Mouse (Mus musculus) thymus, postnatal 0 days (tissue): ENCODE results near the gene Tmem178b. TPM values are rescaled to one million over a fixed set of nuclear protein-coding genes. Genes with fewer than 3 reads are reported as not detected.

Source experiments
- DNase-seq: peaks from one replicate; pipeline ENCODE4 v3.0.0-alpha.2; 2015; ENCODE audit warnings: low spot score
- polyA plus RNA-seq: library from polyadenylated mRNA; unstranded; fragments of >200 nt; fragmentation: Nextera tagmentation; extraction: Ambion mirVana; gene quantifications from 2 replicates; pipeline ENCODE4 v1.2.1, GENCODE M21; 2015

Tmem178b gene
- 0.08 TPM in 1 of 2 replicates, not detected in the other for polyA plus RNA-seq

DNA sequence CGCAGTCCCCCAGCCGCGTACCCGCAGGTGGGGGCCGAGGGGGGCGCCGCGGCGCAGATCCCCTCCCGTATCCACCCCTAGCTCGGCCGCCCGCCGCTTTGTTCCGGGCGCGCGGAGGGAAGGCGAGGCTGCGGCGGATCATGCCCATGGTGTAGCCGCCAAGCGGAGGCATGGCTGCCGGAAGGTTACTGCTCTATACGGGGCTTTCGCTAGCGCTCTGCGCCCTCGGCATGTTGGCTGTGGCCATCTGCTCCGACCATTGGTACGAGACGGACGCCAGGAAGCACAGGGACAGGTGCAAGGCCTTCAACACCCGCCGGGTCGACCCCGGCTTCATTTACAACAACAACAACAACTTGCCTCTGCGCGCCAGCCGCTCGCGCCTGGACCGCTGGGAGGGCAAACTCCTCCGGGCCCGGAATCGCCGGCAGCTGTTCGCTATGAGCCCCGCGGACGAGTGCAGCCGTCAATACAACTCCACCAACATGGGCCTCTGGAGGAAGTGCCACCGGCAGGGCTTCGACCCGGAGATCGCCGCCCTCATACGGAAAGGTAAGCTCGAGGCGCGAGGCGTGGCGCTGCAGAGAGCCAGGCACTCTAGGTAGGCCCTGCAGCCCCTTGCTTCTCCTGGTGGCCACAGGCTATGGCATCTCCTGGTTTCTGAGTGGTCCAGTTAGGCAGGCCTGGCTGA lies at the start of gene Tmem178b:
Tmem178b (plus strand) TSS at position 371 of the 691 bp plus-strand sequence.
- no peak for DNase-seq

DNA sequence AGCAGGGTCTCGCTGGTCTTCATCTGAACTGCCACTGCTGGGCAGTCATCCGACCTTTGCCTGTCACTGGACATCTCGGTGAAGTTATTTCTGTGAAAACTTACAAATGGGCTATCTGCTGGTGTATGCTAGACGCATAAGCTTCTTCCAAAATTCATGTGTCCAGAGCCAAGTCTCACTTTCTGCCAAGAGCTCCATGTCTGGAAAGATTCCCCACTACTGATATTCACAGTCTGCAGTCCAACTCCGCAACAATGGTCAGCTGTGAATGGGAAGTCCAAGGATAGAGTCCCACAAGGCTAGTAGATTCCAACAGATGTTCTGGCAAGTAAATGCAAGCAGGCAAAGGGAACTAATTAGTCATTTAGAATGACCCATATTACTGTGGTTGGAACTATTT lies 44.3 kb upstream of the Tmem178b start:
- DNase-seq, result no peak

DNA sequence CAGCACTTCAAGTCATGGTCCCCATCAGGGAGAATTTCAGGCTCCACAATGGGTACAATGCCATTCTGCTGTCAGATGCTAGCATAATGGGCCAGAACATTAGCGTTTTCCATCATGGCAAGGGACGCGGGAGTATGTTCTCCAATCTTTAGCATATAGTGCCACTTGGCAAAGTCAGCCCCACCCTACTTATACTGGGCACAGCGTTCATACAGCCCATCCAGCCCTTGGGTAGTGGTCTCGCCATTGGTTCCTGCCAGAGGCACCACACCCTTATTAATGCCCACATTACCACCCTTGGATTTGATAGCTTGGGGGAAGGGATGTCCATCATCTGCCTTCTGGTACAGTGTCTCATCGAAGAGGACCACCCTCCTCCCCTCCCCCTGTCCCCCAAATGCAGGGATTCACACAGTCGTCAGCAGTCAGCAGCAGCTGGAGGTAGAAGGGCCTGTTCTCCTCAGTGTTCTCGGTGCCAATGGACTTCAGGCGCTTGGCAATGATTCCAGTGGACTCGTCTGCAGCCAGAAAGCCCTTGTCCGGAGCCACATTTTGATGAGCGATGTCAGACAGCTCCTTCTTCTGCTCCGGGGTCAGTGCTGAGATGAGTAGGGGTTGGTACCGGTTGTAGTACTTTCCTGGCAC lies 29.3 kb upstream of the Tmem178b start:
- DNase-seq, result no peak

DNA sequence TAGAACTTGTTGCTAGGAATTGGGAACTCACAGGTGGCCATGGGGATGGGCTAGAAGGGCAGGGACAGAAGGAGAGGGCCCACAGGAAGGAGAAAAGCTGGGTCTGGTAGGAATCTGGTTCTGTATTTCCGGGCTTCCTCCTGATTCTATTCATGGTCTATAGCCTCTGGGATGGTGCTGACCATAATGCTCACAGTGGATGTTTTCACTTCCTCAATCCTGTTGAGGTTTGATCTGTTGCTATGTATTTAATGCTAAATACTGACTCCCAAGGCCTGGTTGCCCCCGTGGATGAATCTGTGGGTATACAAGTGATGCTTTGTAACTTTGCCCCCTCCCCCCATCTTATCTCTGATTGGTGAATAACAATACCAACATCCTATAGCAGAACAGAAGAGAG lies 25.5 kb upstream of the Tmem178b start:
- DNase-seq, result no peak

DNA sequence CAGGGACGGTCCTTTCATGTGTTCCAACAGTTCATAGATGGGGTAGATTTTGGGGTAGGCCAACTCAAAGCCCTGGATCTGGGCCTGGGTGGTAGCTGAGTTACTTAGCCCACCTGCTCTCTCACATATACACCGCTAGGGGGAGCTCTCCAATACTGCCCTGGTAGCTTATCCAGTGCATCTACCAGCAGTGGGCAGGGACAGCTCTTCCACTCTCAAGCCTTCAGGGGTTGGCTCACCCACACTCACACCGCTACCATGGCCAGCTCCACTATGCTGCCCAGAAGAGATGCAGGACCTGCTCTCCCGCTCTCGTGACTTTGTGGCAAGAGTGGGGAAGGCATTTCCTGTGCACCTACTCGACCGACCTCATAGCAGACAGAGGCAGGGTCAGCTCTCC lies 24.3 kb upstream of the Tmem178b start:
- DNase-seq, result no peak

DNA sequence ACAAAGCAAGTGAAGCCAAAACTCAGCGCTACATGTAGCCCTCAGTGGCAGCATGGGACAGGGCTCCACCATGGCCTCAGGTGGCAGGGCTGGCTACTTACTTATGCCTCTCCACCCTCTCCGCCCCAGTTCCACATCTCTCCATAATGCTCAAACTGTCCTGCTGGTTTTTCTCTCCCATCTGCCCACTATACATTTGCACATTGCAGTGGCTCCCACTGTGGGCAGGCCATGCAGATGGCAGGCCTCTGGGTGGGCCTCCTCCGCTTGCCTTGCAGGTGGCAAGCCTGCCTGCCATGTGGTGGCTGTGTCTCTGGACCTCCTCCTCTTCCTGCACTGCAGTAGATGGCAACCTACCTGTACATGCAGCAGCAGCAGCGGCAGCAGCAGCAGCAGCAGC lies 23.4 kb upstream of the Tmem178b start:
- DNase-seq, result no peak

DNA sequence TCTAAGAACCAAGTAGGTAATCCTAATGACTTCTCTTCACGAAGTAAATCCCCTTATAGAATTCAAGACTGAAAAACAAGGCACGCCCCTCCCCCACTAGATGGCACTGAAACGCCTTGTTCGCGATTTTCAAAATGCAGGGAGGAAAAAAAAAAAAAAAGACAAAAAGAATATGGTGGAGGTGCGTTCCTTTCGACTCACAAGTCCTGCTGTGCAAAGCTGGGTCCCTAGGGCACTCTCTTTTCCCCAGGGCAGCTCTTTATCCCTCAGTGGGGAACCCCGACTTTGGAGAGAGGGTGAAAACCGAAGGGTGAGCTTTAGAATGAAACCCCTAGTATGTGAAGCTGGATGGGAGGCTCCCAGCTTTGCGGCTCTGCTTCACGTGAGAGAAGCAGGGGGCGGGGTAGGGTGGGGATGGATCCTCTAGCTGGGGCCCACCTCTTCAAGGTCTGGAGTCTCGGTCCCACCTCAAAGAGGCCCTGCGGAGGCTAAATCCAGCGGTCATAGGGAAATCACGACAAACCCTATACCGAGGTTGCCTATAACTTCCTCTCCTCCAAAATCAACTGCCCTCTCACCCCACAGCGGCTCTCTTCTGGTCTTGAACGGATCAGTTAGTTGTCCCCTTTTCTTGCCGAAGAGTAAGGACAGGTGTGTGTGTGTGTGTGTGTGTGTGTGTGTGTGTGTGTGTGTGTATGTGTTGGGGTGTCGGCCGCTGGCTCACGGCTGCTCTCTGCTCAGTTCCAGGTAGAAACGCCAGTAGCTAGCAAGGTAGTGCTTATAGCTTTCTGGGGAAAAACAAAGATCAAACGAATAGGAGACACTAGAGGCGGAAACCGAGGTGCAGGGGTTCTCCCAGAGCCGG lies 2.6 kb upstream of the Tmem178b start:
- DNase-seq, result no peak

DNA sequence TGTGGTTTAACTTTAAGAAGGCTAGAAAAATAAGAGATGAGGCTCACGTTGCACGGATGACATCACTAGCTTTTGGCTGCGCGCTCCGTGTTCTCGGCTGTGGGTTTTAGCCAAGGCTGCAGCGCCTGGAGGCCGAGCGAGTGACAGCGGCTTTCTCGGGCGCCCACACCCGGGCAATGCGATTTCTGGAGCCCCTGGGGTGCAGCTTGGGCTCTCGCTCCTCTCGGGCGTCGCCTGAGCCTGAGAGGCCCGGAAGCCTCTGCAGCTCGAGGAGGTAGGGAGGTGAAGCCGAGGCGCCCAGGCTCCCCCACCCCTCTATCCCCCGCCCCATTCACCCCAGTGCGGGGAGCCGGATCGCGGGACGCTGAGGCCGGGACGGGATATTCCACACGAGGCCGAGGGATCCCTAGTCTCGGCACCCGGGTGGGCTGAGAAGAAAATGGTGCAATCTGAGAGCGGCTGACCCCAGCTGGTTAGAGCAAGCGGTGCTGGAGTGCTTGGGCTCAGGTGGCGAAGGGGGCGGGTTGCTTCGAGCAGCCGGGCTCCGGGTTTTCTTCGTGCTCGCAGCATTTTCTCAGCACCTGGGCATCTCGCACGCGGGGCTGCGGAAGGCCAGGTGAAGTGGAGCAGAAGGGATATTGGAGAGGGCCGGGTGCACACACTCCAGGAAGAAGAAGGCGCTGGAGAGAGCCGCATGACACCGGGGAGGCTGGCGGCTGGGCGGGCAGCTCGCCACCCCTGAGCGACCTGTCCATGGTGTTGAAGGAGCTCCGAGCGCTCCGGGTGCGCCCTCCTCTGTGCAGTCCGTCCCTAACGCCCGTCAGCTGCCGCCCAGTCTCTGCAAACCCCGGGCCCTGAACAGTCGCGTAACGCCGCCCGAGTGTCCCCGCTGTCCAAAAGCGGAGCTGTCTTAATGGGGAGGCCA lies 1.4 kb upstream of the Tmem178b start:
- no peak for DNase-seq

DNA sequence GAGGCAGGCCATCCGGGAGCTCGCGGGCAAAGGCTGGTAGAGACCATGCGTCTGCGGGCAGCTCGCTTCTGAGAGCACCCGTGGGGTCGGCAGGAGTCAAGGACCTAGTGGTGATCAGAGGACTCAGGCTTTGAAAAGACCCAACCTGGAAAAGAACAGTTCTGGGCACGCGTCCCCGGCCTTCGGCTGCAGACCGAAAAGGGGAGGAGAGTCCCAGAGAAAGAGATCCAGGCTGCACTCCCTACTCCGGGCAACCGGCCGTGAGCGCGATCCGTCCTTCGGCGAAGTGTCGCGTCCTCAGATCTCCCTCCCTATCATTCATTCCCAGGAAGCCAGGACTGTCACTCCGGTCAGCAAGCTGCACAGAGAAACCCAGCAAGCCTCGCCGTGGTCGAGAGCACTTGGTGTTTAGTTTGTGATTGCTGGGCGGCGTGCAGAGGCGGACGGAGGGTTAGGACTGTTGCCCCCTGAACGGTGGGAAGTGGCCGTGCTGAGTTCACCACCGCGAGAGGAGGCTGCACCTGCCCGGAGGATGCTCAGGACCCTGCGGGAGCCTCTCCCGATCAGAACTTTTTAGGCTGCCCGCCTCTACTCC lies 668 bp upstream of the Tmem178b start:
- DNase-seq, result no peak

DNA sequence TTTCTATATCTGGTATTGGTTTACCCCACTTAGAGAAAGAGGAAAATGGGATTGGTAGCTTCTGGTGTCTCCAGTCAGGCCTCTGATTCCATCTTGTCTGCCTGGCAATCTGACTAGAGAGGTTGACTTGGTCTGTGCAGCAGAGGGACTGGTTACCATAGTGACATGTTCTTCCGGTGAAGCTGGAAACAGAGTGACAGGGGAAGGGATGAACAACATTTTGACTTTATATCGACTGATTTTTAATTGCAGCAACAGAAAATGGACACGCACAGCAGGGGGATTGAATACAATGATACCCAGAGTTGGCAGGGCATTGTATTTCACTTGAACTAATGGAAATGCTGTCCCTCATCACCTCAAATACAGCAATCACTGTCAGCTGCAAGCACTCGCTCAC lies 2.1 kb downstream of the Tmem178b start:
- no peak for DNase-seq

DNA sequence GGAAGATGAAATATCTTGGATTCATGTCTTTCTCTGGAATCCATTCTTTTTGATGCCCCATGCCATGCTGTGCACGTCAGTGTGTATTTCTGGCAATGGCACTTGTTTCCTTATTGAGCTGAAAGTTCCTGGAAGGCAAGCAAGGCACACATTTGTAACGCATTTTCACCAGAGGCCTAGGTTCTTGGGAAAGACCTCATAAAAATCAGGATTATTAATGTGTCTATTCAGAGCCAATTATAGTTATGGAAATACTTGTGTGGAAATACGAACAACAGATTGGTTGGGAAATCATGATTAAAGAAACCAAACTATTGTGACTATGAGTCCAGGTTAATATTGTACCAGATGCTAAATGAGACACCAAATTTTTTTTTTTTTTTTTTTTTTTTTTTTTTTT lies 3.4 kb downstream of the Tmem178b start:
- no peak for DNase-seq

DNA sequence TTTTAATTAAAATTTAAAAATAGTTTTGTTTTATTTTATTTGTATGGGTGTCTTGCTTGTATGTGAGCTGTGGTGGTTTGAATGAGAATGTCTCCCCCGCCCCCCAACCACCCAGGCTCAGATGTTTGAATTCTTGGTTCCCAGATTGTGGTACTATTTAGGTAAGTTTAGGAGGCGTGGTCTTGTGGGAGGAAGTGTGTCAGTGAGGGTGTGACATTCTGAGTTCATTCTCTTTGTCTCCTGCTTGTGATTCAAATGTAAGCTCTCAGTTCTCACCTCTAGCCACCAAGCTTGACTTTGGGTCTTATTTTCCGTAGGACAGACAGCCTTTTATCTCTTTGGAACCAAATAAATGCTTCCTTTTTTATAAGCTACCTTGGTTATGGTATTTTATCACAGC lies 17.7 kb downstream of the Tmem178b start:
- no peak for DNase-seq

DNA sequence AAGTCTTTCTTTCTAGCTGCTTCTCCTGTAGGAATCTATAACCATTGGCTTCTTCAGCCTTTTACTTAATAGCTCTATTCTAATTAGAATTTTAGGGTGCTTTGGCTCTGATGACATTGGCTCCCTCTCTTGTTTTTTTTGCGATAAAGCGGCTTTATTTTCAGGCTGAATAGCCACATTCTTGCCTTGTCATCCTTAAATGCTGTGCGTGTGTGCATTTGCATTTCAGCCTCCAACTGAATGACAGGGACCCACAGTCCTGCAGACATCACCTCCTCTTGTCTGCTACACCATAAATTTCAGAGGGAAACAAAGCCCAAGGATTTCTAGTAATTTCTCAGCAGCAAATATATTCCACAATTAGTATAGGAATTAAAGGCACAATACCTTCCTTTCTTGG lies 23.4 kb downstream of the Tmem178b start:
- no peak for DNase-seq

DNA sequence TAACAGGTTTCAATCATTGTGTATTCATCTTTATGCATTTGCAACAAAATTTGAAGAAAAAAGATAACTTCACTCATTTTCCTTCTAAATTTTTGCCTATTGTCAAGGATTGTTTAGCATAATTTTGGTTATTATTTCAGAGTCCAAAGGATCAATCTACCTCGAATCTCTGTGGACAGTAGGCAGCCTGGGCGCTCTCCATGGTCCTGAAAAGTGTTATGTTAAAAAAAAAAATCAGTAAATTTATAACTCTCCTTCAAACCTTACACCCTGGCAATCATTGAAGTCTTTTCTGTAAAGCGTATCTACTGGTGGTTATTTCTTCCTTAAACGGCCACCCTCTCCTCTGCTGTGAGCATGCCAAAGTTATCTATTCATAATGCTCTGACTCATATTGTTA lies 26.2 kb downstream of the Tmem178b start:
- peak; percentile 2 for DNase-seq

DNA sequence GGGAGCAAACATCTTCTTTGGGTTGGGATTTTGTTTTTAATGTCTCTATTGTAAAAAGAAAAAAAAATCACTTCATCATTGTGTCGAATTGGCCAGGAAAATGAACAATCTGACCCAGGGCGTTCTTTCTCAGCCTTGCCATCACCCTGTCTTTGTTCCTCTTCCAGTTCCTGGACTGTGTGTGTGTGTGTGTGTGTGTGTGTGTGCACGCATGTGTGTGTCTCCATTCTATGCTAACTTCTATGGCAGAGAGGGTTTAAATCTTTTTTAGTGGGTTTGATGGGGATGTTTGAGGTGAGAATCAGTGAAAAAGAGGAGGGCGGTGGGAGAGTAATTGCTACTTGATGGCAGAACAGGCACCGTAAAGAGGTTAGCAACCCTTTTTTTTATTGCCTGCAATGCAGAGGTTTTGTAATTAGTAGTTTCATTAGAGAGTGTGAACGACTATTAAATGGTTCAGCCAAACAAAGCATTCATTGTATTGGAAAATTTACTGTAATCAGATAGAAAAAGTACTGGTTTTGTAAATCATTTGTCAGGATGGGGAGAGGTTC lies 30.2 kb downstream of the Tmem178b start:
- DNase-seq, result no peak

DNA sequence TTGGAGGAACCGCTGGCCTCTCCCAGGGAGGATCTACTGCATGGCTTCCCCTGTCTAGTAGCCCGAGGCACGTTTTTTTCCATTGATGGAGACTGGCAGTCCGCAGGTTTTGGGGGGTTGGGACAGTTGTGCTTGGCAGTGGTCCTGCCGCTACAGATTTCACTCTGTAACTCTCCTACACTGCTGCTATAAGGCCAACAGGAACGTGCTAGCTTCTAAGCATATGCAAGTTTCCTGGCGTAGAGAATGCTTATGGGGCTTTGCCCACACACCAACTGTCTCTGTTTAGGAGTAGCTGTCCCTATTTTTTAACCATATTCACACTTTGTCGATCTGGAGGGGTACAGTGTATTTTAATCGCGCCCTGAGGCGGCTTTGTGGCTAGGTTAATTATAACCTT lies 30.8 kb downstream of the Tmem178b start:
- no peak for DNase-seq

DNA sequence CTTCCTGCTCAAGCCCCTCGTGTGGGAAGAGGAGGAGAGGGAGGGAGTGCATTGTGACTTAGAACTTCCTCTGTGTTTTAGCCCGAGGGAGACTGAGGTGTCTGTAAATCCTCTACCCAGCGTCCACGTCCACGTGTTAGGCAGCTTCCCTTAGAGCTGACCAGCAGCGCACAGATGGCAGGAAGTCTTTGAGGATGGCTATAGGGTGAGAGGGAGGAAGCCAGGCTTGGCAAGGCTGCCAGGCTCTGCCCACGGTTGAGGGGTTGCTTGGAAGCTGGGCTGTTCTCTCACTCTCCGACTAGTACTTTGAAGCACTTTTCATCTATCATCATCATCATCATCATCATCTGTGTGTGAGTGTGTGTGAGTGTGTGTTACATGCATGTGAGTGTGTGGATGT lies 41.9 kb downstream of the Tmem178b start:
- DNase-seq, result no peak

DNA sequence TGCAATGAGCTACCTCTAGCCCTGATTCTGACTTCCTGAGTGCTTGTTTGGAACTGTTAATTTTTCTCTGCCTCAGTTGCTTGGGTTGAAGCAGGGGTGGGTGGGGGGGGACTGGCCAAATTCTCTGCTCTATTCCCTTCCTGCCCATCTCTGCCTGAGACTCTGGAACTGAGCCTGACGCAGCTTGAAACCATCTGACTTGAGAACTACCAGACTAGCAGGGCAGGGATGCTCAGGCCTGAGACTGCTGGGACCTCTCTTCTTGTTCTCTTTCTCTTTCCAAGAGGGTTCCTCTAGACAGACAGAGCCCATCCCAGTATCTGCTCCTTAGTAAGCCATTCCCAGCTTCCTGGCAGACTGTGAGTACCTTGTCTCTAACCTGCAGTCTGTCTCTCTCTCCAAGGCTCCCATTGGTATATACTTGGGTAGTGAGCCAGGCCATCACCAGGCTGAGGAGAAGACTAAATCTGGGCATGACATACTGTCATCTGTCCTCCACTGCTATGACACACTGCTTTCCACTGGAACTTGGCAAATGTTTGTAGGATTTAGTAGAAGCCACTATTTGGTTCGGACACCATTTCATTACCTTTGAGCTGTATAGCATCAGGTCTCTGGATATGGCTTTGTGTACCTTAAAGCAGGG lies 42.7 kb downstream of the Tmem178b start:
- no peak for DNase-seq

DNA sequence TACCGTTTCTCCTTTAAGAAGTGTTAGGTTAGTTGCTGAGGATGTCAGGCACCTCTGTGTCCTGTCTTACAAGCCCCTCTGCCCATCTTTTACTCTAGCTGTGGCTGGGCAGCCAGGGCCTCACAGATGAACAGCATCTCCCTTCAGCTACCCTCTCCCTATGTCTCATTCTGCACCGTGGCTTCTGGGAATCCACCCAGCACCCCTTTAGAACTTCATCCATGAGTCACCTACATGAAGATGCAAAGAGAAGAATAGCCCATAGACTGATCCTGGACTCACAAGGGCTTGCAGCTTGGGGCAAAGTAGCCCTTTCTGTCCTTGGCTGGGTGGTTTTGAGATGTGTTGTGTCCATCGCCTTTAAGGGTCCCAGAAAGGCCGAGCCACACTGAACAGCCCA lies 43.4 kb downstream of the Tmem178b start:
- DNase-seq, result no peak

DNA sequence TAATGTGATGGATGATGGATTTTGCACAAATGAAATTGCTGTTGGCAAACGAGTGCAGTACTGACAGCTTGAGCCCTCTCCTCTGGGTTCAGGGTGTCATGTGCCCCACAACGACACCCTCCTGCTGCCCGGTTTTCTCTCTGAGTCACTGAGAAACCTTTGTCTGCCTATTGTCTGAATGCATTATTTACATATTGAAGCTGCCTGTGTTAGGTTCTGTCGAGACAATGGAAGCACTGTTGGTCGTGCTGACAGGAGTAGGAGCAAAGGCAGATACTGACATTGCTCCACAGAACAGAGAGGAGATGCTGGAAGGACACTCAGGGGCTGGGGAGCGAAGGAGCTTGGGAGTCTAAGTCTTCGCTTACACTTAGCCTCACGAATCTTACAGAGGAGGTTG lies 44.2 kb downstream of the Tmem178b start:
- no peak for DNase-seq
